Mouse (Mus musculus) kidney, embryonic 14.5 days (tissue): Measurements from ENCODE around the gene D930020B18Rik. TPM values are rescaled to one million over a fixed set of nuclear protein-coding genes. Genes with fewer than 3 reads are reported as not detected.

Experiments used
- ATAC-seq: fragments of 200-750 bp; cut with Nextera tagmentation; 2 replicates; pipeline ENCODE4 v1.8.0; 2017; ENCODE audit warnings: moderate number of reproducible peaks, mild to moderate bottlenecking, moderate TSS enrichment, moderate library complexity; ENCODE audit not compliant: low FRiP score, low TSS enrichment
- H3K27ac ChIP-seq: fragments of 300-500 bp; sonication (generic); 2 replicates; pipeline ENCODE4 v1.5.1; 2014; ENCODE audit warnings: low read depth, mild to moderate bottlenecking, low read length, moderate library complexity, mixed read lengths
- H3K27me3 ChIP-seq: fragments of 300-500 bp; sonication (generic); 2 replicates; pipeline ENCODE4 v1.6.1; 2014; ENCODE audit warnings: mild to moderate bottlenecking, low read length; ENCODE audit not compliant: control insufficient read depth, insufficient read depth
- H3K36me3 ChIP-seq: fragments of 300-500 bp; sonication (generic); 2 replicates; pipeline ENCODE4 v1.6.1; 2014; ENCODE audit warnings: low read length, mixed read lengths; ENCODE audit not compliant: control insufficient read depth, insufficient read depth
- H3K4me1 ChIP-seq: fragments of 300-500 bp; sonication (generic); 2 replicates; pipeline ENCODE4 v1.6.1; 2014; ENCODE audit warnings: low read length, mixed read lengths; ENCODE audit not compliant: control insufficient read depth, insufficient read depth
- H3K4me2 ChIP-seq: fragments of 300-500 bp; sonication (generic); replicated peaks from 2 replicates; pipeline ENCODE4 v1.6.1; 2014; ENCODE audit warnings: low read depth, mild to moderate bottlenecking, low read length
- H3K4me3 ChIP-seq: fragments of 300-500 bp; sonication (generic); 2 replicates; pipeline ENCODE4 v1.5.1; 2014; ENCODE audit warnings: mild to moderate bottlenecking, low read length
- H3K9ac ChIP-seq: fragments of 300-500 bp; sonication (generic); 2 replicates; pipeline ENCODE4 v1.6.1; 2014; ENCODE audit warnings: low read depth, mild to moderate bottlenecking, low read length, moderate library complexity
- H3K9me3 ChIP-seq: fragments of 300-500 bp; sonication (generic); 2 replicates; pipeline ENCODE4 v1.6.1; 2016; ENCODE audit warnings: low read length; ENCODE audit not compliant: control insufficient read depth
- whole genome bisulfite sequencing: fragments of 180-500 bp; shearing (Covaris S2); extraction: QIAGEN DNeasy Blood & Tissue Kit; methylation state at CpG from one replicate; pipeline ENCODE4 v1.1.7; 2014; 5-methylcytosine and 5-hydroxymethylcytosine counted together
- microRNA-seq: library from miRNA; unstranded; fragments of <30 nt; microRNA quantifications from one replicate; pipeline ENCODE4, GENCODE M21; 2016
- polyA plus RNA-seq: library from polyadenylated mRNA; unstranded; fragments of >200 nt; fragmentation: Nextera tagmentation; extraction: Ambion mirVana; gene quantifications from 2 replicates; pipeline ENCODE4 v1.2.1, GENCODE M21; 2014

The D930020B18Rik gene
- polyA plus RNA-seq, 1 experiment from 2014 or later, result 0.50 TPM

DNA sequence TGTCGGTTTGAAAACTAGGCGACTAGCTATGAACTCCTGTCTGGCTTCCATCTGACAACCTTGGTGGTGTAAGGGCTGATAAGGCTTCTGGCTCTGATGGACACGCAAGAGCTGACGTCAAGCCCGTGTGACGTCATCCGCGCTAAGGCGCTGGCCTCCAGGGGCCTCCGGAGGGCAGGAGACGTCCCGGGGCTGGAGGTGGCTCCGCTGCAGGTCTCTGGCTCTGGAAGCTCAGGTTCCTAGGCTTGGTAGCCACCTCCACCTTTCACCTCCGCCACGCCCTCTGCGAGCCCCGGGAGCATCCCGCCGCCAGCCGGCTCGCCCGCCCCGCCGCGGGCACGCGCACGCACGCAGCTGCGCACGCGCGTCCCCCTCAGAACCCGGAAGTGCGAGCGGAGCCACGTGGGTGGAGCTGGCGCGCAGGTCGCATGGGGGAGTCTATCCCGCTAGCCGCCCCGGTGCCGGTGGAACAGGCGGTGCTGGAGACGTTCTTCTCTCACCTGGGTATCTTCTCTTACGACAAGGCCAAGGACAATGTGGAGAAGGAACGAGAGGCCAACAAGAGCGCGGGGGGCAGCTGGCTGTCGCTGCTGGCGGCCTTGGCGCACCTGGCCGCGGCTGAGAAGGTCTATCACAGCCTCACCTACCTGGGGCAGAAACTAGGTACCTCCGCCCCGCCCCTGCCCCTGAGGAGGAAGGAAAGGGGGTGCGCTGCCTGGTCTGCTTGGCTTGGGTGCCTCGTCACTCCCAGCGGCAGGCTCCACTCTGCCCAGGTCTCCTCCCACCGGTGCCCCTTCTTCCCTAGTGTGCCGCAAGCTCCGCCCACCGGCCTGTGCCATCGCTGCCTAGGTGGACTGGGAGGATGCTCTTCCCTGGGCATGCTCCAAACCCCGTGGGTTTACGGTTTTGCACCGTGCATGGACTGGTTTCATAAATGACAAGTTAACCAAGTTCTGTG, 98.4 kb downstream of the D930020B18Rik start, which contains the start of gene BC048403:
Gene BC048403 (plus strand): TSS at position 390 of the 958 bp plus-strand sequence.
- no peaks in the 10 kb centered on the region for H3K27me3 ChIP-seq
- no peaks in the 10 kb centered on the region for H3K36me3 ChIP-seq
- peak; percentile 91 for ATAC-seq
- under 1% methylated on average over 66 of the region's 68 CpGs for WGBS
- peak within 1 kb of the TSS; percentile 64 for H3K4me3 ChIP-seq
- no peaks in the 10 kb centered on the region for H3K9me3 ChIP-seq
- no peak within 1 kb of the TSS for H3K27ac ChIP-seq
- 0 out of 2 replicates have a peak, but pooled peaks cover 3% of the 10 kb centered on the region for H3K4me1 ChIP-seq
- peak within 1 kb of the TSS; percentile 63 for H3K9ac ChIP-seq
- peak within 1 kb of the TSS; percentile 60 for H3K4me2 ChIP-seq

- H3K4me1 ChIP-seq, result 0 out of 2 replicates have a peak, but pooled peaks cover 3% of the 10 kb centered on the region
- H3K27ac ChIP-seq, result no peak overlapping the region
- no peak for ATAC-seq
- no peak overlapping the region for H3K9ac ChIP-seq
- WGBS, result 35% methylated on average over 4 of the region's 4 CpGs
- no peaks in the 10 kb centered on the region; the same call in 1 of the 2 replicates for H3K9me3 ChIP-seq
- H3K4me3 ChIP-seq, result no peak overlapping the region
- no peak overlapping the region for H3K4me2 ChIP-seq
- H3K27me3 ChIP-seq, result no peaks in the 10 kb centered on the region
- H3K36me3 ChIP-seq, result peaks cover 3% of the 10 kb centered on the region; the same call in 1 of the 2 replicates
Measured at GRCm38 (mm10) chr10:121742336-121742735, 100.9 kb downstream of the D930020B18Rik start.

Small RNA genes within 50 kb of the gene (microRNA-seq; reads per million reads assigned to microRNA genes)
- gene Gm24330, result not detected

Other genes starting within 250 kb of the D930020B18Rik start
- gene Rassf3, start 165.2 kb upstream of the D930020B18Rik start, polyA plus RNA-seq, result 8.9 and 13.5 TPM in 2 replicates
- 21.2 and 37.5 TPM in 2 replicates for gene Tbk1, start 54.8 kb upstream of the D930020B18Rik start, polyA plus RNA-seq
- gene Xpot, start 15.3 kb upstream of the D930020B18Rik start, polyA plus RNA-seq, result 34.9 and 63.6 TPM in 2 replicates
- 2.6 and 3.6 TPM in 2 replicates for gene BC048403, start 98.3 kb downstream of the D930020B18Rik start, polyA plus RNA-seq